Mouse (Mus musculus) thymus, adult 2 months (tissue): Measurements from ENCODE around the gene Cebpb. TPM values are rescaled to one million over a fixed set of nuclear protein-coding genes. Genes with fewer than 3 reads are reported as not detected.
A peak's percentile ranks its signal among the peaks of the same experiment; 100 is the strongest.
"Not testable (repeated sequence)": the region's sequence is repeated elsewhere in the genome, so short reads cannot be mapped to it uniquely, and the experiment has no call there.

Source experiments
- DNase-seq: peaks from one replicate; pipeline ENCODE4 v3.0.0; 2021
- H3K27ac ChIP-seq: fragments of 200-500 bp; 2 replicates; pipeline ENCODE4 v1.5.1; 2012; ENCODE audit warnings: low read length, control low read depth; ENCODE audit not compliant: control insufficient read depth, insufficient read depth
- H3K27me3 ChIP-seq: fragments of 200-500 bp; 2 replicates; pipeline ENCODE4 v1.6.1; 2012; ENCODE audit warnings: mild to moderate bottlenecking, low read length, moderate library complexity, mixed read lengths; ENCODE audit not compliant: control insufficient read depth, insufficient read depth
- H3K36me3 ChIP-seq: fragments of 200-500 bp; 2 replicates; pipeline ENCODE4 v1.6.1; 2012; ENCODE audit warnings: mild to moderate bottlenecking, low read length, moderate library complexity; ENCODE audit not compliant: control insufficient read depth, insufficient read depth
- H3K4me1 ChIP-seq: fragments of 200-500 bp; replicated peaks from 2 replicates; pipeline ENCODE4 v1.6.1; 2012; ENCODE audit warnings: low read length; ENCODE audit not compliant: control insufficient read depth, insufficient read depth
- H3K4me3 ChIP-seq: fragments of 200-500 bp; 2 replicates; pipeline ENCODE4 v1.5.1; 2012; ENCODE audit warnings: mild to moderate bottlenecking, low read length, control low read depth, moderate library complexity; ENCODE audit not compliant: control insufficient read depth, insufficient read depth
- CTCF ChIP-seq: fragments of 200-500 bp; IDR thresholded peaks from 2 replicates; pipeline ENCODE4 v1.5.1; 2012; ENCODE audit warnings: mild to moderate bottlenecking, control low read depth, low read length, moderate library complexity, borderline replicate concordance; ENCODE audit not compliant: control insufficient read depth, poor library complexity, insufficient read depth; ENCODE audit errors: extremely low read depth
- POLR2A ChIP-seq: fragments of 200-500 bp; IDR thresholded peaks from 2 replicates; pipeline ENCODE4 v1.6.1; 2012; ENCODE audit warnings: mild to moderate bottlenecking, low read length, control low read depth, moderate library complexity; ENCODE audit not compliant: control insufficient read depth, poor library complexity, insufficient read depth; ENCODE audit errors: extremely low read depth
- WGBS: fragments of 180-500 bp; shearing (Covaris S2); methylation state at CpG from one replicate; pipeline ENCODE4 v1.1.7; 2018; 5-methylcytosine and 5-hydroxymethylcytosine counted together
- polyA plus RNA-seq: library from polyadenylated mRNA; depleted of rRNA; stranded (reverse); fragments of >200 nt; gene quantifications from 2 replicates; pipeline ENCODE4 v1.2.3, GENCODE M21; 2012; rRNA removed

Gene Cebpb
- 69.6 and 135 TPM in 2 replicates for polyA plus RNA-seq

DNA sequence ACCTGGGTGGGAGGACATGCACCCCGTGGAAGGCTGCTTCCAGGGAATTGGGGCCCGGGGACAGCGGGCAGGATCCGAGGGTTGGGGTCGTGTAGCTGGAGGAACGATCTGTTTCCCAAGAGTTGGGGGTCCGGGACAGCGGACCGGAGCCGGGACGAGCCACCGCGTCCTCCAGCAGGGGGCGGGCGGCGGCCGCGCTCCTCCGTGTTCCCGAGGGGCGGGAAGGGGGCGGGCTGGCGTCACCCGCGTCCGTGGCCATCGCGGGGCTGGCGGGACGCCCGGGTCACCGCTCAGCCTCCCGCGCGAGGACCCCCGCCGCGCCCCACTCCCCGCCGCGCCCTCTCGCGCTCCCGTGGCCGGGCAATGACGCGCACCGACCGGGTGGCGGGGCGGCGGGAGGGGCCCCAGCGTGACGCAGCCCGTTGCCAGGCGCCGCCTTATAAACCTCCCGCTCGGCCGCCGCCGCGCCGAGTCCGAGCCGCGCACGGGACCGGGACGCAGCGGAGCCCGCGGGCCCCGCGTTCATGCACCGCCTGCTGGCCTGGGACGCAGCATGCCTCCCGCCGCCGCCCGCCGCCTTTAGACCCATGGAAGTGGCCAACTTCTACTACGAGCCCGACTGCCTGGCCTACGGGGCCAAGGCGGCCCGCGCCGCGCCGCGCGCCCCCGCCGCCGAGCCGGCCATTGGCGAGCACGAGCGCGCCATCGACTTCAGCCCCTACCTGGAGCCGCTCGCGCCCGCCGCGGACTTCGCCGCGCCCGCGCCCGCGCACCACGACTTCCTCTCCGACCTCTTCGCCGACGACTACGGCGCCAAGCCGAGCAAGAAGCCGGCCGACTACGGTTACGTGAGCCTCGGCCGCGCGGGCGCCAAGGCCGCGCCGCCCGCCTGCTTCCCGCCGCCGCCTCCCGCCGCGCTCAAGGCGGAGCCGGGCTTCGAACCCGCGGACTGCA is at the start of gene Cebpb:
Gene Cebpb, plus strand, starts transcription at position 418 of the 954 bp plus-strand sequence.
- peak; percentile 68 for DNase-seq
- peak within 1 kb of the TSS; percentile 64 for H3K4me3 ChIP-seq
- TF ChIP-seq CTCF (peak; percentile 95), POLR2A (0 out of 2 replicates have a peak, but pooled peaks have one; percentile 10)
- H3K27me3 ChIP-seq: no peaks in the 10 kb centered on the region; the same call in 1 of the 2 replicates
- no peaks in the 10 kb centered on the region for H3K36me3 ChIP-seq
- H3K4me1 ChIP-seq: peaks cover 13% of the 10 kb centered on the region
- under 1% methylated on average over 147 of the region's 147 CpGs for WGBS
- H3K27ac ChIP-seq: no peak within 1 kb of the TSS

DNA sequence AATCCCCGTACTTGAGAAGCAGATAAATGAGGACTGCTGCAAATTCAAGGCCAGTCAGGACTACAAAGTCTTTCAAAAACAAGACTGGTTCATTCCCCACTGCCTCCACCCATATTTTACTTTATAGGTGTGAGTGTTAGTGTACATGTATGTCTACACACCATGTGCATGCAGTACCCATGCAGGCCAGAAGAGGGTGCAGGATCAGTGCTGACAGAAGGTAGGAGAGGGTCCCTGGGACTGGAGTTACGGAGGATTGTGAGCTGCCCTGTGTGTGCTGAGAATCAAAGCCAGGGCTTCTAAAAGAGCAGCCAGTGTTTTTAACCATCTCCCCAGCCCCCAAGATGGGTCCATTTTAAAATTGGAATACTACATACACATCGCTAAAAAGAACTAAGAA is 48.4 kb upstream of the Cebpb start:
- H3K4me1 ChIP-seq: no peaks in the 10 kb centered on the region

GRCm38 (mm10) chr2:167641337-167641736 is 47.4 kb upstream of the Cebpb start:
- peak; percentile 55 for DNase-seq
- Histone ChIP-seq H3K27me3 (no peaks in the 10 kb centered on the region), H3K4me1 (no peaks in the 10 kb centered on the region), H3K4me3 (no peak overlapping the region), H3K36me3 (peaks cover 12% of the 10 kb centered on the region; the same call in 1 of the 2 replicates), H3K27ac (no peak overlapping the region)
- TF ChIP-seq POLR2A: no peak
- peak; percentile 55; the same call in 1 of the 2 replicates for TF ChIP-seq CTCF
- WGBS: 38% methylated on average over 8 of the region's 8 CpGs

More for the DNA sequence above, 48.4 kb upstream of the Cebpb start:
- DNase-seq: peak; percentile 61
- Histone ChIP-seq H3K4me3 (no peak overlapping the region), H3K36me3 (peaks cover 7% of the 10 kb centered on the region; the same call in 1 of the 2 replicates), H3K27me3 (no peaks in the 10 kb centered on the region), H3K27ac (no peak overlapping the region)
- 89% methylated on average over 3 of the region's 3 CpGs for WGBS
- peak; percentile 66; the same call in 1 of the 2 replicates for TF ChIP-seq CTCF
- TF ChIP-seq POLR2A: no peak

- TF ChIP-seq POLR2A (no peak), CTCF (no peak)
- H3K4me3 ChIP-seq: no peak overlapping the region
- H3K27me3 ChIP-seq: no peaks in the 10 kb centered on the region
- DNase-seq: no peak
- no peak overlapping the region for H3K27ac ChIP-seq
- H3K4me1 ChIP-seq: no peaks in the 10 kb centered on the region
- WGBS: 92% methylated on average over 6 of the region's 6 CpGs
- peaks cover 12% of the 10 kb centered on the region; the same call in 1 of the 2 replicates for H3K36me3 ChIP-seq
Observed at GRCm38 (mm10) chr2:167642164-167642563, 46.6 kb upstream of the Cebpb start.

DNA sequence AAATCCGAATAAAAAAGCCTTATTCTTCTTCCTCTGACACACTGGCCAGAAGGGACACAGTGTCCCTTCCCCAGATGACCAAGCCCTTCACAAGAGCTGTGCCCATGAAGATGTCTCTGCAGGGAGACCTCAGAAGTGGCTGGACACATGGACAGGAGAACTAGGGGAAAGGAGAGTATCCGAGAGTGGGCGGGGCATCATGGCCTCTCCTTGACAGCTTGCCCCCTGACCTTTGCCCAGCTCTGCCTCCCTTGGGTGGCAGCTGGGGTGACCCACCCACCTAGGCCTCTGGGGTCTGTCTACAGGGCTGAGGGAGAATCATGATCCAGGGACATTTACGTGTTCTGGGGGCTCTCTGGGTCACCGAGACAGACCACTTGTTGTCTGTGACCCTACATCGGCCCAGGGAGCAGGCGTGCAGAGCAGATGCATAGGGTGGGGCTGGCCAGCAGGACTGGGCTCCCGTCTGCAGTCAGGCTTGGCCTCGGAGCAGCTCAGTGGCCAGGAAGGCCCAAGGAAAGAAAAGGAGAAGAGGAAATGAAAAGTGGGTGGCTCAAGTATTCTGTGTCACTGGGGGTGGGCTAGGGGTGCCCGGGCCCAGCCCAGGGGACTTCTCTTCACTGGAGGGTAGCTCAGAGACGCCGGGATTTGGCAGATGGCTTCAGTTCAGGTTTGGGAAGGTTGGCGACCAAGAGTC is 45.2 kb upstream of the Cebpb start:
- 92% methylated on average over 13 of the region's 13 CpGs for WGBS
- H3K27ac ChIP-seq, H3K27me3 ChIP-seq, DNase-seq, H3K4me1 ChIP-seq, H3K4me3 ChIP-seq: not testable (repeated sequence)
- peaks cover 12% of the 10 kb centered on the region; the same call in 1 of the 2 replicates for H3K36me3 ChIP-seq

GRCm38 (mm10) chr2:167646411-167646810 is 42.3 kb upstream of the Cebpb start:
- 95% methylated on average over 4 of the region's 4 CpGs for WGBS
- no peaks in the 10 kb centered on the region for H3K27me3 ChIP-seq
- TF ChIP-seq POLR2A: no peak
- no peak for TF ChIP-seq CTCF
- no peaks in the 10 kb centered on the region for H3K4me1 ChIP-seq
- no peak overlapping the region for H3K27ac ChIP-seq
- DNase-seq: no peak
- peaks cover 15% of the 10 kb centered on the region; the same call in 1 of the 2 replicates for H3K36me3 ChIP-seq
- H3K4me3 ChIP-seq: no peak overlapping the region
